Mouse (Mus musculus): ENCODE measurements around the gene Nf1. TPM values are rescaled to one million over a fixed set of nuclear protein-coding genes. Genes with fewer than 3 reads are reported as not detected.

The Nf1 gene
- 4.9 TPM in 2 replicates for polyA plus RNA-seq (2014; fragmentation: Nextera tagmentation; extraction: Ambion mirVana)

GRCm38 (mm10) chr11:79339234-79339807 is at the start of gene Nf1:
Gene Nf1, plus strand, starts transcription at chr11:79339693.
- Histone ChIP-seq H3K9me3 (ENCODE audit: control insufficient read depth, low read length) (no peaks in the 10 kb centered on the region), H3K27ac (ENCODE audit: low read depth, low read length) (peak within 1 kb of the TSS; percentile 53), H3K9ac (ENCODE audit: low read depth, low read length) (peak within 1 kb of the TSS; percentile 82), H3K4me1 (replicated peaks; ENCODE audit: control insufficient read depth, insufficient read depth, low read length) (peaks cover 6% of the 10 kb centered on the region; the same call in 1 of the 2 replicates), H3K36me3 (ENCODE audit: control insufficient read depth, insufficient read depth, low read length) (no peaks in the 10 kb centered on the region), H3K4me3 (ENCODE audit: low read depth, low read length) (peak within 1 kb of the TSS; percentile 95), H3K4me2 (peak within 1 kb of the TSS; percentile 67), H3K27me3 (replicated peaks; ENCODE audit: control insufficient read depth, insufficient read depth, low read length) (no peaks in the 10 kb centered on the region)
- peak; percentile 85 for ATAC-seq (replicated peaks; ENCODE audit: low FRiP score)
- 1% methylated on average over 48 of the region's 49 CpGs for WGBS
- DNase-seq (ENCODE audit: low spot score) = peak; percentile 96

- no peaks in the 10 kb centered on the region for H3K9me3 ChIP-seq (ENCODE audit: control insufficient read depth, low read length)
- H3K4me1 ChIP-seq (replicated peaks; ENCODE audit: control insufficient read depth, insufficient read depth, low read length) = peaks cover 12% of the 10 kb centered on the region
- no peaks in the 10 kb centered on the region for H3K27me3 ChIP-seq (replicated peaks; ENCODE audit: control insufficient read depth, insufficient read depth, low read length)
- H3K27ac ChIP-seq (ENCODE audit: low read depth, low read length) = no peak overlapping the region
- no peak overlapping the region for H3K9ac ChIP-seq (ENCODE audit: low read depth, low read length)
- H3K4me3 ChIP-seq (ENCODE audit: low read depth, low read length) = no peak overlapping the region
- no peaks in the 10 kb centered on the region for H3K36me3 ChIP-seq (ENCODE audit: control insufficient read depth, insufficient read depth, low read length)
- WGBS = 43% methylated on average over 2 of the region's 2 CpGs
- ATAC-seq (replicated peaks; ENCODE audit: low FRiP score) (no peak), DNase-seq (ENCODE audit: low spot score) (no peak)
- H3K4me2 ChIP-seq = no peak overlapping the region
Measured at GRCm38 (mm10) chr11:79290473-79290872, 49.0 kb upstream of the Nf1 start.

- no peak for ATAC-seq (replicated peaks; ENCODE audit: low FRiP score)
- Histone ChIP-seq H3K4me2 (no peak overlapping the region), H3K27me3 (replicated peaks; ENCODE audit: control insufficient read depth, insufficient read depth, low read length) (no peaks in the 10 kb centered on the region), H3K9me3 (ENCODE audit: control insufficient read depth, low read length) (no peaks in the 10 kb centered on the region), H3K27ac (ENCODE audit: low read depth, low read length) (no peak overlapping the region), H3K4me3 (ENCODE audit: low read depth, low read length) (no peak overlapping the region), H3K4me1 (replicated peaks; ENCODE audit: control insufficient read depth, insufficient read depth, low read length) (peaks cover 7% of the 10 kb centered on the region), H3K36me3 (ENCODE audit: control insufficient read depth, insufficient read depth, low read length) (no peaks in the 10 kb centered on the region), H3K9ac (ENCODE audit: low read depth, low read length) (no peak overlapping the region)
- no peak for DNase-seq (ENCODE audit: low spot score)
- WGBS = 56% methylated on average over 5 of the region's 5 CpGs
Measured at GRCm38 (mm10) chr11:79291651-79292050, 47.8 kb upstream of the Nf1 start.

GRCm38 (mm10) chr11:79292130-79292529 is 47.4 kb upstream of the Nf1 start:
- peaks cover 5% of the 10 kb centered on the region for H3K4me1 ChIP-seq (replicated peaks; ENCODE audit: control insufficient read depth, insufficient read depth, low read length)
- ATAC-seq (replicated peaks; ENCODE audit: low FRiP score) (no peak), DNase-seq (ENCODE audit: low spot score) (no peak)
- no peak overlapping the region for H3K9ac ChIP-seq (ENCODE audit: low read depth, low read length)
- H3K4me2 ChIP-seq = no peak overlapping the region
- H3K27me3 ChIP-seq (replicated peaks; ENCODE audit: control insufficient read depth, insufficient read depth, low read length) = no peaks in the 10 kb centered on the region
- no peak overlapping the region for H3K27ac ChIP-seq (ENCODE audit: low read depth, low read length)
- 76% methylated on average over 3 of the region's 3 CpGs for WGBS
- H3K4me3 ChIP-seq (ENCODE audit: low read depth, low read length) = no peak overlapping the region
- H3K36me3 ChIP-seq (ENCODE audit: control insufficient read depth, insufficient read depth, low read length) = no peaks in the 10 kb centered on the region
- no peaks in the 10 kb centered on the region for H3K9me3 ChIP-seq (ENCODE audit: control insufficient read depth, low read length)

GRCm38 (mm10) chr11:79293025-79293424 is 46.5 kb upstream of the Nf1 start:
- H3K27ac ChIP-seq (ENCODE audit: low read depth, low read length) = no peak overlapping the region
- H3K4me1 ChIP-seq (replicated peaks; ENCODE audit: control insufficient read depth, insufficient read depth, low read length) = no peaks in the 10 kb centered on the region
- WGBS = 83% methylated on average over 3 of the region's 3 CpGs
- no peaks in the 10 kb centered on the region for H3K27me3 ChIP-seq (replicated peaks; ENCODE audit: control insufficient read depth, insufficient read depth, low read length)
- DNase-seq (ENCODE audit: low spot score) (no peak), ATAC-seq (replicated peaks; ENCODE audit: low FRiP score) (no peak)
- no peaks in the 10 kb centered on the region for H3K36me3 ChIP-seq (ENCODE audit: control insufficient read depth, insufficient read depth, low read length)
- no peak overlapping the region for H3K4me2 ChIP-seq
- H3K9ac ChIP-seq (ENCODE audit: low read depth, low read length) = no peak overlapping the region
- H3K4me3 ChIP-seq (ENCODE audit: low read depth, low read length) = no peak overlapping the region
- no peaks in the 10 kb centered on the region for H3K9me3 ChIP-seq (ENCODE audit: control insufficient read depth, low read length)

GRCm38 (mm10) chr11:79293971-79294370 is 45.5 kb upstream of the Nf1 start:
- DNase-seq (ENCODE audit: low spot score) = no peak
- Histone ChIP-seq H3K36me3 (ENCODE audit: control insufficient read depth, insufficient read depth, low read length) (no peaks in the 10 kb centered on the region), H3K4me1 (replicated peaks; ENCODE audit: control insufficient read depth, insufficient read depth, low read length) (no peaks in the 10 kb centered on the region), H3K27me3 (replicated peaks; ENCODE audit: control insufficient read depth, insufficient read depth, low read length) (no peaks in the 10 kb centered on the region), H3K9ac (ENCODE audit: low read depth, low read length) (no peak overlapping the region), H3K9me3 (ENCODE audit: control insufficient read depth, low read length) (no peaks in the 10 kb centered on the region), H3K4me3 (ENCODE audit: low read depth, low read length) (no peak overlapping the region), H3K4me2 (no peak overlapping the region), H3K27ac (ENCODE audit: low read depth, low read length) (no peak overlapping the region)
- 33% methylated on average over 1 of the region's 1 CpGs for WGBS
- no peak for ATAC-seq (replicated peaks; ENCODE audit: low FRiP score)

- no peak overlapping the region for H3K27ac ChIP-seq (ENCODE audit: low read depth, low read length)
- WGBS = 35% methylated on average over 1 of the region's 1 CpGs
Measured at GRCm38 (mm10) chr11:79296167-79296566, 43.3 kb upstream of the Nf1 start.

GRCm38 (mm10) chr11:79296856-79297491 is 42.5 kb upstream of the Nf1 start, which contains the start of gene Gm9964:
Gene Gm9964, minus strand, starts transcription at chr11:79296906.
- no peak within 1 kb of the TSS for H3K4me2 ChIP-seq
- no peak for DNase-seq (ENCODE audit: low spot score)
- WGBS = 52% methylated on average over 5 of the region's 5 CpGs
- H3K9me3 ChIP-seq (ENCODE audit: control insufficient read depth, low read length) = no peaks in the 10 kb centered on the region
- no peak for ATAC-seq (replicated peaks; ENCODE audit: low FRiP score)
- no peak within 1 kb of the TSS for H3K27ac ChIP-seq (ENCODE audit: low read depth, low read length)
- H3K4me3 ChIP-seq (ENCODE audit: low read depth, low read length) = no peak within 1 kb of the TSS
- H3K27me3 ChIP-seq (replicated peaks; ENCODE audit: control insufficient read depth, insufficient read depth, low read length) = no peaks in the 10 kb centered on the region
- no peaks in the 10 kb centered on the region for H3K4me1 ChIP-seq (replicated peaks; ENCODE audit: control insufficient read depth, insufficient read depth, low read length)
- no peaks in the 10 kb centered on the region for H3K36me3 ChIP-seq (ENCODE audit: control insufficient read depth, insufficient read depth, low read length)
- H3K9ac ChIP-seq (ENCODE audit: low read depth, low read length) = no peak within 1 kb of the TSS

More at GRCm38 (mm10) chr11:79296167-79296566, 43.3 kb upstream of the Nf1 start:
- H3K27me3 ChIP-seq (replicated peaks; ENCODE audit: control insufficient read depth, insufficient read depth, low read length) = no peaks in the 10 kb centered on the region
- no peak overlapping the region for H3K4me2 ChIP-seq
- H3K36me3 ChIP-seq (ENCODE audit: control insufficient read depth, insufficient read depth, low read length) = no peaks in the 10 kb centered on the region
- ATAC-seq (replicated peaks; ENCODE audit: low FRiP score) = no peak
- no peaks in the 10 kb centered on the region for H3K9me3 ChIP-seq (ENCODE audit: control insufficient read depth, low read length)
- DNase-seq (ENCODE audit: low spot score) = no peak
- no peak overlapping the region for H3K4me3 ChIP-seq (ENCODE audit: low read depth, low read length)
- H3K4me1 ChIP-seq (replicated peaks; ENCODE audit: control insufficient read depth, insufficient read depth, low read length) = no peaks in the 10 kb centered on the region
- no peak overlapping the region for H3K9ac ChIP-seq (ENCODE audit: low read depth, low read length)
